Mouse (Mus musculus): ENCODE measurements around the gene Ggt6.

GRCm38 (mm10) chr11:72417376-72417775, 17.9 kb upstream of the Ggt6 start:
- no peak for TF ChIP-seq GATA1 (IDR thresholded peaks at IDR 0.05; ENCODE audit: borderline replicate concordance, low read length)
- TF ChIP-seq FLI1 (IDR thresholded peaks at IDR 0.05; ENCODE audit: low read length): no peak
